Mouse (Mus musculus): ENCODE measurements around the gene Thumpd1.

Gene Thumpd1

DNA sequence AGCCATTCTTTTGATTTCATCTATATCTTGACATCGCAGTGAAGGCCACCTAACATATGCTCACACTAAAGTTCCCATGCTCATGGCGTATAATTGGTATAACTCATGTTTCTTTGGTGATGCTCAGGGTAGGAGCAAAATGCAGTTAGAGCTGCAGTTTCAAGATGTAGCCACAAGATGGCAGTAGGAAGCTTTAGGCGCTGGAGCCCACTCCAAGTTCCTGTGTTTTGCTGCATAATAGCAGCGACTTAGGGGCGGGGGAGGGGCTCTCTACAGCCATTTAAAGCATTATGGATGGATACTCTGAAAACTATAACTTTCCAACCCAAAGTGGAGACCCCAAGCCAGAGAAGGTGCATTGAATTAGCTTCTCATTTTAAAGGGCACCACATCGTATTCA is 47.1 kb downstream of the Thumpd1 start:
- no peak for ATAC-seq (ENCODE audit: insufficient number of reproducible peaks, low FRiP score, low TSS enrichment)

GRCm38 (mm10) chr7:119670925-119671324 is 49.7 kb downstream of the Thumpd1 start:
- no peak for ATAC-seq (ENCODE audit: insufficient number of reproducible peaks, low FRiP score, low TSS enrichment)

- ATAC-seq (ENCODE audit: insufficient number of reproducible peaks, low FRiP score, low TSS enrichment): no peak
Measured at GRCm38 (mm10) chr7:119670395-119670794, 50.2 kb downstream of the Thumpd1 start.

DNA sequence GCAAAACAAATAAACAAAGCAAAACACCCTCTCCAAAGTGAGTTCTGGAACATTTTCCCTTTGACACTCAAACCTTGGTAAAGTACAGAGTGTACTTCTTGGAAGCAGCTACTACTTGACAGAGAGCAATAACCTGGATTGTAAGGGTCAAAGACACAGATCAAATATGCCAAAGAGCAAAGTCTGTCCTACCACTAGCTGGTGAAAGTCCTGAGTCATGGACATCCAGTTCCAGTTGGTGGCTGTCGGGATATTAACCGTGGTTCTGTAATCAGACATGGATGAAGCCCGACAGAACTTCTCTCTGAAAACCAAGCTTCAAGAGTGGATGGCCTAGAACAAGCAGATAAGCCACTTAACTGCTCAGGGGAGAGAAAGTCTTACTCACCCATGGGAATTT is 52.7 kb downstream of the Thumpd1 start:
- no peak for ATAC-seq (ENCODE audit: insufficient number of reproducible peaks, low FRiP score, low TSS enrichment)

Measured in cerebellum, adult (tissue).